Mouse (Mus musculus) lung, postnatal 0 days (tissue): ENCODE measurements around the gene Wfikkn2. TPM values are rescaled to one million over a fixed set of nuclear protein-coding genes. Genes with fewer than 3 reads are reported as not detected.

Experiments used
- ATAC-seq: fragments of 200-750 bp; cut with Nextera tagmentation; 2 replicates; pipeline ENCODE4 v1.8.0; 2017; ENCODE audit warnings: moderate library complexity
- DNase-seq: peaks from one replicate; pipeline ENCODE4 v3.0.0-alpha.2; 2016; ENCODE audit warnings: low spot score
- H3K27ac ChIP-seq: fragments of 300-500 bp; sonication (generic); 2 replicates; pipeline ENCODE4 v1.5.1; 2014; ENCODE audit warnings: antibody characterized with exemption, mild to moderate bottlenecking, low read length, mixed read lengths
- H3K27me3 ChIP-seq: fragments of 300-500 bp; sonication (generic); replicated peaks from 2 replicates; pipeline ENCODE4 v1.6.1; 2014; ENCODE audit warnings: low read length, mixed read lengths; ENCODE audit not compliant: insufficient read depth
- H3K36me3 ChIP-seq: fragments of 300-500 bp; sonication (generic); 2 replicates; pipeline ENCODE4 v1.6.1; 2014; ENCODE audit warnings: low read length, mixed read lengths; ENCODE audit not compliant: insufficient read depth
- H3K4me1 ChIP-seq: fragments of 300-500 bp; sonication (generic); 2 replicates; pipeline ENCODE4 v1.6.1; 2014; ENCODE audit warnings: antibody characterized with exemption, low read depth, low read length, mixed read lengths; ENCODE audit not compliant: insufficient read depth
- H3K4me2 ChIP-seq: fragments of 300-500 bp; sonication (generic); replicated peaks from 2 replicates; pipeline ENCODE4 v1.6.1; 2014; ENCODE audit warnings: low read depth, mild to moderate bottlenecking, low read length, moderate library complexity, mixed read lengths
- H3K4me3 ChIP-seq: fragments of 300-500 bp; sonication (generic); 2 replicates; pipeline ENCODE4 v1.5.1; 2014; ENCODE audit warnings: low read depth, low read length
- H3K9ac ChIP-seq: fragments of 300-500 bp; sonication (generic); replicated peaks from 2 replicates; pipeline ENCODE4 v1.6.1; 2014; ENCODE audit warnings: low read depth, mild to moderate bottlenecking
- H3K9me3 ChIP-seq: fragments of 300-500 bp; sonication (generic); 2 replicates; pipeline ENCODE4 v1.6.1; 2016; ENCODE audit warnings: low read length, mixed read lengths
- CTCF ChIP-seq: IDR thresholded peaks from 2 replicates; pipeline ENCODE4 v1.5.1; 2016; ENCODE audit warnings: antibody characterized with exemption, mild to moderate bottlenecking
- EP300 ChIP-seq: IDR thresholded peaks from 2 replicates; pipeline ENCODE4 v1.6.1; 2016; ENCODE audit warnings: antibody characterized with exemption, mild to moderate bottlenecking, control low read depth
- WGBS: fragments of 180-500 bp; shearing (Covaris S2); extraction: QIAGEN DNeasy Blood & Tissue Kit; methylation state at CpG from one replicate; pipeline ENCODE4 v1.1.7; 2014; 5-methylcytosine and 5-hydroxymethylcytosine counted together
- polyA plus RNA-seq: library from polyadenylated mRNA; unstranded; fragments of >200 nt; fragmentation: Nextera tagmentation; extraction: Ambion mirVana; gene quantifications from 2 replicates; pipeline ENCODE4 v1.2.1, GENCODE M21; 2015

The Wfikkn2 gene
- polyA plus RNA-seq, 1 experiment from 2014 or later, result 0.60 TPM

GRCm38 (mm10) chr11:94216247-94216646 lies 29.6 kb downstream of the Wfikkn2 start:
- no peak overlapping the region for H3K9ac ChIP-seq
- no peaks in the 10 kb centered on the region for H3K4me1 ChIP-seq
- WGBS, result 62% methylated on average over 2 of the region's 2 CpGs
- DNase-seq (no peak), ATAC-seq (no peak)
- H3K4me3 ChIP-seq, result no peak overlapping the region
- H3K36me3 ChIP-seq, result no peaks in the 10 kb centered on the region
- H3K9me3 ChIP-seq, result no peaks in the 10 kb centered on the region
- H3K27ac ChIP-seq, result no peak overlapping the region
- H3K27me3 ChIP-seq, result no peaks in the 10 kb centered on the region
- no peak overlapping the region for H3K4me2 ChIP-seq
- TF ChIP-seq CTCF, result no peak
- TF ChIP-seq EP300, result no peak

GRCm38 (mm10) chr11:94215581-94215980 lies 30.2 kb downstream of the Wfikkn2 start:
- TF ChIP-seq CTCF (no peak), EP300 (no peak)
- ATAC-seq, result no peak
- H3K36me3 ChIP-seq, result no peaks in the 10 kb centered on the region
- WGBS, result 93% methylated on average over 3 of the region's 3 CpGs
- H3K9ac ChIP-seq, result no peak overlapping the region
- DNase-seq, result no peak
- no peaks in the 10 kb centered on the region for H3K9me3 ChIP-seq
- no peaks in the 10 kb centered on the region for H3K4me1 ChIP-seq
- no peak overlapping the region for H3K4me3 ChIP-seq
- no peak overlapping the region for H3K4me2 ChIP-seq
- no peaks in the 10 kb centered on the region for H3K27me3 ChIP-seq
- H3K27ac ChIP-seq, result no peak overlapping the region

GRCm38 (mm10) chr11:94213735-94214594 lies 31.8 kb downstream of the Wfikkn2 start:
- Histone ChIP-seq H3K4me3 (no peak overlapping the region), H3K36me3 (no peaks in the 10 kb centered on the region), H3K27ac (no peak overlapping the region), H3K4me2 (peak overlapping the region; percentile 30), H3K27me3 (no peaks in the 10 kb centered on the region), H3K9ac (no peak overlapping the region), H3K9me3 (no peaks in the 10 kb centered on the region), H3K4me1 (no peaks in the 10 kb centered on the region)
- no peak for ATAC-seq
- no peak for DNase-seq
- 86% methylated on average over 29 of the region's 29 CpGs for WGBS
- no peak for TF ChIP-seq EP300
- no peak for TF ChIP-seq CTCF

GRCm38 (mm10) chr11:94212997-94213396 lies 32.8 kb downstream of the Wfikkn2 start:
- Histone ChIP-seq H3K4me1 (no peaks in the 10 kb centered on the region), H3K9me3 (no peaks in the 10 kb centered on the region), H3K9ac (no peak overlapping the region), H3K27me3 (no peaks in the 10 kb centered on the region), H3K4me2 (peak overlapping the region; percentile 67), H3K27ac (no peak overlapping the region; the same call in 1 of the 2 replicates), H3K36me3 (no peaks in the 10 kb centered on the region), H3K4me3 (no peak overlapping the region; the same call in 1 of the 2 replicates)
- DNase-seq (no peak), ATAC-seq (no peak)
- TF ChIP-seq CTCF, result no peak
- no peak for TF ChIP-seq EP300
- 57% methylated on average over 4 of the region's 4 CpGs for WGBS

GRCm38 (mm10) chr11:94212489-94212836 lies 33.3 kb downstream of the Wfikkn2 start:
- ATAC-seq (no peak), DNase-seq (no peak)
- Histone ChIP-seq H3K9ac (peak overlapping the region; percentile 45), H3K27me3 (no peaks in the 10 kb centered on the region), H3K36me3 (no peaks in the 10 kb centered on the region), H3K9me3 (no peaks in the 10 kb centered on the region), H3K4me1 (no peaks in the 10 kb centered on the region), H3K4me2 (peak overlapping the region; percentile 67), H3K27ac (peak overlapping the region; percentile 95), H3K4me3 (peak overlapping the region; percentile 99)
- TF ChIP-seq EP300, result no peak
- TF ChIP-seq CTCF, result no peak
- 8% methylated on average over 7 of the region's 7 CpGs for WGBS

- WGBS, result under 1% methylated on average over 27 of the region's 61 CpGs
- Histone ChIP-seq H3K9ac (peak overlapping the region; percentile 92), H3K4me2 (peak overlapping the region; percentile 67), H3K27me3 (no peaks in the 10 kb centered on the region), H3K4me1 (no peaks in the 10 kb centered on the region), H3K4me3 (peak overlapping the region; percentile 99), H3K9me3 (no peaks in the 10 kb centered on the region), H3K36me3 (no peaks in the 10 kb centered on the region), H3K27ac (peak overlapping the region; percentile 95)
- ATAC-seq, result peak; percentile 29
- DNase-seq, result peak; percentile 74
- no peak for TF ChIP-seq EP300
- TF ChIP-seq CTCF, result no peak
Observed at GRCm38 (mm10) chr11:94211651-94212488, 33.9 kb downstream of the Wfikkn2 start.
